Mouse (Mus musculus): Measurements from ENCODE around the gene Man2c1. TPM values are rescaled to one million over a fixed set of nuclear protein-coding genes. Genes with fewer than 3 reads are reported as not detected.

The Man2c1 gene
- polyA plus RNA-seq (2012; rRNA removed): 170 and 183 TPM in 2 replicates

- peaks cover 15% of the 10 kb centered on the region for H3K36me3 ChIP-seq (ENCODE audit: control insufficient read depth, insufficient read depth, low read length)
- WGBS: under 1% methylated on average over 58 of the region's 58 CpGs
- peaks cover 7% of the 10 kb centered on the region for H3K4me1 ChIP-seq (ENCODE audit: control insufficient read depth, insufficient read depth, insufficient read length)
- TF ChIP-seq POLR2A (IDR thresholded peaks at IDR 0.05; ENCODE audit: low read depth, low read length) (peak; percentile 81), CTCF (IDR thresholded peaks at IDR 0.05; ENCODE audit: extremely low read depth, insufficient read depth, insufficient read length, insufficient replicate concordance) (peak; percentile 80; the same call in 1 of the 2 replicates)
- peak within 1 kb of the TSS; percentile 78 for H3K4me3 ChIP-seq (ENCODE audit: extremely low read depth, insufficient read depth, insufficient read length)
- peak within 1 kb of the TSS; percentile 94 for H3K27ac ChIP-seq (ENCODE audit: insufficient read depth, low read length)
- no peaks in the 10 kb centered on the region for H3K27me3 ChIP-seq (ENCODE audit: control insufficient read depth, insufficient read depth, low read length)
- DNase-seq (ENCODE audit: low read depth in 1 of 2, low spot score in 2 of 2): peak; percentile 88 to 94
Measured at GRCm38 (mm10) chr9:57130577-57131433, at the start of gene Man2c1. TSS of gene Man2c1 (plus strand) at chr9:57130690.

DNA sequence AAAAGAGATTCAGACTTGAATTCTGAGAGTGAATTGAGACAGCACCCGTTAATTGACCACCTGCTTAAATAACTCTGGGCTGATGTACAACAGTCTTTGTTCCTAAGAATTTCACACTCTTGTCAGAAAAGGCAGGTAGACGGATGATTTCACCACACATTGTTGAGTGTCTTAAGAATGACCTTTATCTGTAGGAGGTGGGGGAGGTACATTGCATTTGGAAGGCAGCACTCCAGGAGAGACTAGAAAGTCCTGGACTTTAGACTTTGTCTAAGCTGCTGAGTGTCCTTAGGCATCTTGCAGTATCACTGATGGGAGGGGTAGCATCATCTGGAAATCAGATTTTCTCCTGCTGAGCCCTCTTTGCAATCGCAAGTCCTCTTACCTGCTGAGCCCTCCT is 48.3 kb upstream of the Man2c1 start:
- 91% methylated on average over 3 of the region's 3 CpGs for WGBS
- peaks cover 7% of the 10 kb centered on the region for H3K36me3 ChIP-seq (ENCODE audit: control insufficient read depth, insufficient read depth, low read length)

GRCm38 (mm10) chr9:57117261-57117755 is 13.2 kb upstream of the Man2c1 start:
- peaks cover 53% of the 10 kb centered on the region for H3K36me3 ChIP-seq (ENCODE audit: control insufficient read depth, insufficient read depth, low read length)
- H3K4me3 ChIP-seq (ENCODE audit: extremely low read depth, insufficient read depth, insufficient read length): no peak overlapping the region
- 98% methylated on average over 13 of the region's 13 CpGs for WGBS
- H3K27me3 ChIP-seq (ENCODE audit: control insufficient read depth, insufficient read depth, low read length): no peaks in the 10 kb centered on the region
- no peak overlapping the region for H3K27ac ChIP-seq (ENCODE audit: insufficient read depth, low read length)
- no peaks in the 10 kb centered on the region; the same call in 1 of the 2 replicates for H3K4me1 ChIP-seq (ENCODE audit: control insufficient read depth, insufficient read depth, insufficient read length)
- no peak for DNase-seq (ENCODE audit: low read depth in 1 of 2, low spot score in 2 of 2)
- TF ChIP-seq CTCF (IDR thresholded peaks at IDR 0.05; ENCODE audit: extremely low read depth, insufficient read depth, insufficient read length, insufficient replicate concordance): no peak
- no peak for TF ChIP-seq POLR2A (IDR thresholded peaks at IDR 0.05; ENCODE audit: low read depth, low read length)

More for the DNA sequence above, 48.3 kb upstream of the Man2c1 start:
- Histone ChIP-seq H3K27me3 (ENCODE audit: control insufficient read depth, insufficient read depth, low read length) (no peaks in the 10 kb centered on the region), H3K27ac (ENCODE audit: insufficient read depth, low read length) (no peak overlapping the region), H3K4me1 (ENCODE audit: control insufficient read depth, insufficient read depth, insufficient read length) (peaks cover 1% of the 10 kb centered on the region; the same call in 1 of the 2 replicates), H3K4me3 (ENCODE audit: extremely low read depth, insufficient read depth, insufficient read length) (no peak overlapping the region)
- DNase-seq (ENCODE audit: low read depth in 1 of 2, low spot score in 2 of 2): no peak
- TF ChIP-seq POLR2A (IDR thresholded peaks at IDR 0.05; ENCODE audit: low read depth, low read length): no peak
- TF ChIP-seq CTCF (IDR thresholded peaks at IDR 0.05; ENCODE audit: extremely low read depth, insufficient read depth, insufficient read length, insufficient replicate concordance): no peak

DNA sequence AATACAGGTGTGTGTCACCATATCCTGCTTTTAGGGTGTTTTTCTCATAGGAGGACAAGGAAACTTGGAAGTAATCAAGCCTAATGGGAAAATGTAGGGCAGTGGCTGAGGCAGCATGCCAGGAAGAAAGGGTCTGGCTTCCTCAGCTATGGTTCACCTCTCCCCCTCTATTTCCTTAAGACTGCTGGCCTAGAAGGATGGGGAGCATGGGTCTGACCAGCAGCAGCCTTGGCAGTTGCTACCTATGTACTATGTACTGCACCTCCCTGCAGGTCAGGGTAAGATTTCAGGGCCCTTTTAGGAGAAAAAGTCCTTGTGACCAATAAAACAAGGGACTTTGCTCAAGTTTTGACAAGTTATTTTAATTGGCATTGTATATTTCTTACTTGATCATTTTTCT is 849 bp upstream of the Man2c1 start:
- Histone ChIP-seq H3K27ac (ENCODE audit: insufficient read depth, low read length) (no peak overlapping the region), H3K27me3 (ENCODE audit: control insufficient read depth, insufficient read depth, low read length) (no peaks in the 10 kb centered on the region), H3K4me1 (ENCODE audit: control insufficient read depth, insufficient read depth, insufficient read length) (peaks cover 7% of the 10 kb centered on the region), H3K4me3 (ENCODE audit: extremely low read depth, insufficient read depth, insufficient read length) (no peak overlapping the region), H3K36me3 (ENCODE audit: control insufficient read depth, insufficient read depth, low read length) (peaks cover 12% of the 10 kb centered on the region)
- no peak for DNase-seq (ENCODE audit: low read depth in 1 of 2, low spot score in 2 of 2)
- no peak for TF ChIP-seq POLR2A (IDR thresholded peaks at IDR 0.05; ENCODE audit: low read depth, low read length)
- TF ChIP-seq CTCF (IDR thresholded peaks at IDR 0.05; ENCODE audit: extremely low read depth, insufficient read depth, insufficient read length, insufficient replicate concordance): no peak

DNA sequence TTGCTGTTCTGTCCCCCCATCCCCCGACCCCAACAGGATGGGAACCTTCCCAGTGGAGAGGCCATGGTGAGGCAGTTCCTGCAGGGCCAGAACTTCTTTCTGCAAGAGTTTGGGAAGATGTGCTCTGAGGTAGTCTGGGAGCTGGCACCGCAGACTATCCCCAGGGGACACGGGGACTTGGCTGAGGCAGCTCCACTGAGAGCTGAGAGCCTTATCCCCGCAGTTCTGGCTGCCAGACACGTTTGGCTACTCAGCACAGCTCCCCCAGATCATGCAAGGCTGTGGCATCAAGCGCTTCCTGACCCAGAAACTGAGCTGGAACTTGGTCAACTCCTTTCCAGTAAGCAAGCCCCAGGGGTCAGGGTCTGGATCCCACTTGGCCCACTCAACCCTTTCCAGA is 6.8 kb downstream of the Man2c1 start:
- TF ChIP-seq CTCF (IDR thresholded peaks at IDR 0.05; ENCODE audit: extremely low read depth, insufficient read depth, insufficient read length, insufficient replicate concordance) (no peak), POLR2A (IDR thresholded peaks at IDR 0.05; ENCODE audit: low read depth, low read length) (no peak)
- 89% methylated on average over 6 of the region's 6 CpGs for WGBS
- H3K36me3 ChIP-seq (ENCODE audit: control insufficient read depth, insufficient read depth, low read length): peaks cover 34% of the 10 kb centered on the region

DNA sequence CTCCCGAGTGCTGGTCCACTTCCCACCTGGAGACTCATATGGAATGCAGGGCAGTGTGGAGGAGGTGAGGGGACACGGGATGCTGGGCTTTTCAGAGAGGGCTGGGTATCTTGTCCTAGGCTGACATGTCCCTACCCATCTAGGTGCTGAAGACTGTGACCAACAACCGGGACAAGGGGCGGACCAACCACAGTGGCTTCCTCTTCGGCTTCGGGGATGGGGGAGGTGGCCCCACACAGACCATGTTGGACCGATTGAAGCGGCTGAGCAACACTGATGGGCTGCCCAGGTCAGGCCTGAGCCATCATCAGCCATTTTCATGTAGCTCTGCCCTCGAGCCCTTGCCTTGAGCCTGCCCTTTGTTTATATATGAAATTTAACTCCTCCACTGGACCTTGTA is 7.3 kb downstream of the Man2c1 start:
- Histone ChIP-seq H3K27ac (ENCODE audit: insufficient read depth, low read length) (no peak overlapping the region), H3K4me1 (ENCODE audit: control insufficient read depth, insufficient read depth, insufficient read length) (no peaks in the 10 kb centered on the region), H3K27me3 (ENCODE audit: control insufficient read depth, insufficient read depth, low read length) (no peaks in the 10 kb centered on the region), H3K4me3 (ENCODE audit: extremely low read depth, insufficient read depth, insufficient read length) (no peak overlapping the region), H3K36me3 (ENCODE audit: control insufficient read depth, insufficient read depth, low read length) (peaks cover 36% of the 10 kb centered on the region)
- 83% methylated on average over 9 of the region's 9 CpGs for WGBS
- TF ChIP-seq POLR2A (IDR thresholded peaks at IDR 0.05; ENCODE audit: low read depth, low read length): no peak
- TF ChIP-seq CTCF (IDR thresholded peaks at IDR 0.05; ENCODE audit: extremely low read depth, insufficient read depth, insufficient read length, insufficient replicate concordance): no peak
- no peak for DNase-seq (ENCODE audit: low read depth in 1 of 2, low spot score in 2 of 2)

More for the DNA sequence above, 6.8 kb downstream of the Man2c1 start:
- Histone ChIP-seq H3K4me1 (ENCODE audit: control insufficient read depth, insufficient read depth, insufficient read length) (no peaks in the 10 kb centered on the region), H3K27me3 (ENCODE audit: control insufficient read depth, insufficient read depth, low read length) (no peaks in the 10 kb centered on the region), H3K27ac (ENCODE audit: insufficient read depth, low read length) (no peak overlapping the region), H3K4me3 (ENCODE audit: extremely low read depth, insufficient read depth, insufficient read length) (no peak overlapping the region)
- no peak for DNase-seq (ENCODE audit: low read depth in 1 of 2, low spot score in 2 of 2)

GRCm38 (mm10) chr9:57138507-57138906 is 8.0 kb downstream of the Man2c1 start:
- peaks cover 43% of the 10 kb centered on the region for H3K36me3 ChIP-seq (ENCODE audit: control insufficient read depth, insufficient read depth, low read length)
- 93% methylated on average over 6 of the region's 6 CpGs for WGBS
- DNase-seq (ENCODE audit: low read depth in 1 of 2, low spot score in 2 of 2): no peak

More at GRCm38 (mm10) chr9:57138507-57138906, 8.0 kb downstream of the Man2c1 start:
- H3K4me3 ChIP-seq (ENCODE audit: extremely low read depth, insufficient read depth, insufficient read length): no peak overlapping the region
- TF ChIP-seq CTCF (IDR thresholded peaks at IDR 0.05; ENCODE audit: extremely low read depth, insufficient read depth, insufficient read length, insufficient replicate concordance): no peak
- no peak for TF ChIP-seq POLR2A (IDR thresholded peaks at IDR 0.05; ENCODE audit: low read depth, low read length)
- no peaks in the 10 kb centered on the region for H3K27me3 ChIP-seq (ENCODE audit: control insufficient read depth, insufficient read depth, low read length)
- H3K4me1 ChIP-seq (ENCODE audit: control insufficient read depth, insufficient read depth, insufficient read length): no peaks in the 10 kb centered on the region
- H3K27ac ChIP-seq (ENCODE audit: insufficient read depth, low read length): no peak overlapping the region
